Mouse (Mus musculus): ENCODE results near the gene Adam19. TPM values are rescaled to one million over a fixed set of nuclear protein-coding genes. Genes with fewer than 3 reads are reported as not detected.

The Adam19 gene
- polyA plus RNA-seq, 1 experiment from 2014 or later = 12.2 TPM

DNA sequence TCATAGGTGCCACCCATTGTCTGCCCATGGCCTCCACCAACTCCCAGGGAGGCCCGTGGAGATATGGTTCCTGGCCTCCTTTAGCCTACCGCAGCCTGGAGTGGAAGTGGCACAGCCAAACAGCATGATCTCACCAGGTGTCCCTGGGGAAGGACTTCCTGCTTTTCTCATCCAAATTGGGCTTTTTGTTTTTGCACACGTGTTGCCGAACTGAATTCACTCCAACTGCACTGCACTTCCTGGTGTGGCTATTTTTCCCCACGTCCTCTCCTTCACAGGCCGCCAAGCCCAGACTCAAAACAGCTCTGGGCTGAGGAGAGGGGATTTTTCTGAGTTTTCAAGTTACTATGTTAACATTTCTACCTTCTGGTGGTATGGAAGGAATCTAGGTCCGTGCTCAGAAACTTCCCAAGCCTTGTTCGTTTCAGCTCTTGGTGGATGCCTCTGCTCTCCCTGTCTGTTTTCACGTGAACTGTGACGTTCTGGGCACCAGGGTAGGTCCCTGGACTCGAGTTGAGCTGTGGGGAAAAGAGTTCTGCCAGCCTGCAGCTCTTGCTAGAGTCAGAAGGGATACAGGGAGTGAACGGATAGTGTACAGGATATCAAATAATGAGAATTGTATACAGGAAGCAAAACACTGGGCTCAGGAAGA, 13.1 kb downstream of the Adam19 start:
- Histone ChIP-seq H3K36me3 (replicated peaks) (no peaks in the 10 kb centered on the region), H3K4me3 (no peak overlapping the region), H3K9ac (no peak overlapping the region), H3K27me3 (replicated peaks) (no peaks in the 10 kb centered on the region), H3K4me1 (peaks cover 30% of the 10 kb centered on the region), H3K9me3 (no peaks in the 10 kb centered on the region), H3K27ac (no peak overlapping the region), H3K4me2 (no peak overlapping the region)
- no peak for ATAC-seq (replicated peaks)
- WGBS = 36% methylated on average over 12 of the region's 12 CpGs

GRCm38 (mm10) chr11:46069408-46070003, 13.7 kb downstream of the Adam19 start:
- 16% methylated on average over 17 of the region's 17 CpGs for WGBS
- H3K9ac ChIP-seq = no peak overlapping the region
- H3K4me2 ChIP-seq = no peak overlapping the region
- H3K4me3 ChIP-seq = no peak overlapping the region
- H3K36me3 ChIP-seq (replicated peaks) = no peaks in the 10 kb centered on the region
- H3K4me1 ChIP-seq = peaks cover 29% of the 10 kb centered on the region
- H3K27ac ChIP-seq = no peak overlapping the region
- H3K9me3 ChIP-seq = no peaks in the 10 kb centered on the region
- no peak for ATAC-seq (replicated peaks)
- no peaks in the 10 kb centered on the region for H3K27me3 ChIP-seq (replicated peaks)

DNA sequence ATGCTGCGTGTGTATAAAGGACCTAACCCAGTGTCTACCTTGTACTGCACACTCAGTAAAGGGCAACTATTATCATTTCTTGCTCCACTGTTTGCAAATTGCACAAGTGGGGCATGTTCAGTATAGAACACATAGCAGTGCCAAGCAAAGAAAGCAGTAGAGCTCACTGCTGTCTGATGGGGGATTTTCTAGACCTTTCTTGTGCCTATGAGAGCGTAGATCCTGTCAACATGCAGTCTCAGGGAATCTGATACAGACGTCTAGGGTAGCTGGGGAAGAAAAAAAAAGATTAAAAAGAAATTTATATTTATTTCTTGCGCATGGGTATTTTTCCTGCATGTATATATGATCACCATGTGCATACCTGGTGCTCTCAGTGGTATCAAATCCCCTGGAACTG, 14.4 kb downstream of the Adam19 start:
- ATAC-seq (replicated peaks) = no peak
- no peak overlapping the region for H3K4me2 ChIP-seq
- no peak overlapping the region for H3K4me3 ChIP-seq
- H3K4me1 ChIP-seq = peaks cover 23% of the 10 kb centered on the region
- no peak overlapping the region for H3K27ac ChIP-seq
- H3K36me3 ChIP-seq (replicated peaks) = no peaks in the 10 kb centered on the region
- no peaks in the 10 kb centered on the region for H3K9me3 ChIP-seq
- H3K27me3 ChIP-seq (replicated peaks) = no peaks in the 10 kb centered on the region
- 81% methylated on average over 4 of the region's 4 CpGs for WGBS
- H3K9ac ChIP-seq = no peak overlapping the region

DNA sequence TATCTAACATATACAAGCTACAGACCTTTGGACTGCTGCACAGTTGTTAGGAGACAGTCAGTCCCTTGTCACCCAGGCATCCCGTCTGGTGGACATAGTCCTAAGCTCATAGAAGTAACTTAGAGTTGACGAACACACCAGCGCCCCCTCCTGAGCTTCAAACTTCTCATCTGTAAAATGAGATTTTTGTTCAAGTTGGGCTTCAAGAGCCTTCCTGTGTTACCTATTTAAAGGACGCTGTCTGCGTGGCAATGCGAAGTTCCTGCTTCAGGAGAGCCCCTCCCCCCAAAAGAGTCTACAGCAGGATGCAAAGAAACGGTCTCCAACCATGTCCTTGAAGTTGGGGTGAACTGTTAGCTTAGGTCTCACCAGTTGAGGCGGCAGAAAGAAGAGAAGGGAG, 15.0 kb downstream of the Adam19 start:
- Histone ChIP-seq H3K4me1 (peaks cover 17% of the 10 kb centered on the region), H3K36me3 (replicated peaks) (no peaks in the 10 kb centered on the region), H3K9ac (no peak overlapping the region), H3K27me3 (replicated peaks) (no peaks in the 10 kb centered on the region), H3K4me3 (no peak overlapping the region), H3K4me2 (no peak overlapping the region), H3K9me3 (no peaks in the 10 kb centered on the region), H3K27ac (no peak overlapping the region)
- WGBS = 78% methylated on average over 8 of the region's 8 CpGs
- ATAC-seq (replicated peaks) = no peak

DNA sequence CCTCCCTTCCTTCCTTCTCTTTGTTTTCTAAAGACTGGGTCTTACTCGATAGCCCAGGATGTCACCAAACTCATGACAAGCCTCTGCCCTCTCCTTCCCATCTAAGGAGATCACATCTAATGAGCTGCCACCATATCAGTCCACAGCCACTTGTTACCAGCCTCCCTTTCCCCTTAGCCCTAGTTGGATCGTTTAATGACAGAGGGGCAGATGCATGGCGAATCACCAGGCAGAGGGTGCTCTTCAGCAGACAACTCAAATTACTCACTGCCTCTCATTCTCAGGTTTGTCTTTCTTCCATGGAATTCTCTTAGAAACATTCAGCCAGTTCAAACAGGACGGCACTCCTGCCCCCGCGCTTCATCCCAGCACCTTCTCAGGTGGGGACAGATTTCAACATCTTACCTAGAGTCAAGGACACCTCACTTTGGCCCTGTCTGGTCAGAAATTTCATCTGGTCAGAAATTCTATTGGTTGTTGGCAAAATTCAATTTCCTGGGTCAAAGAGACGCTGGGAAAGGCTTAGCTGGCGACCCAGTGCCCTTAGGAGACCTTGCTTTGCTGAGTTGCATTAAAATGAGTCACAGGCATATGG, 16.8 kb downstream of the Adam19 start:
- ATAC-seq (replicated peaks) = no peak
- no peak overlapping the region for H3K9ac ChIP-seq
- H3K4me3 ChIP-seq = no peak overlapping the region
- no peaks in the 10 kb centered on the region for H3K36me3 ChIP-seq (replicated peaks)
- H3K4me1 ChIP-seq = 0 out of 2 replicates have a peak, but pooled peaks cover 16% of the 10 kb centered on the region
- H3K9me3 ChIP-seq = no peaks in the 10 kb centered on the region
- no peak overlapping the region for H3K4me2 ChIP-seq
- WGBS = 72% methylated on average over 8 of the region's 8 CpGs
- no peaks in the 10 kb centered on the region for H3K27me3 ChIP-seq (replicated peaks)
- no peak overlapping the region for H3K27ac ChIP-seq

DNA sequence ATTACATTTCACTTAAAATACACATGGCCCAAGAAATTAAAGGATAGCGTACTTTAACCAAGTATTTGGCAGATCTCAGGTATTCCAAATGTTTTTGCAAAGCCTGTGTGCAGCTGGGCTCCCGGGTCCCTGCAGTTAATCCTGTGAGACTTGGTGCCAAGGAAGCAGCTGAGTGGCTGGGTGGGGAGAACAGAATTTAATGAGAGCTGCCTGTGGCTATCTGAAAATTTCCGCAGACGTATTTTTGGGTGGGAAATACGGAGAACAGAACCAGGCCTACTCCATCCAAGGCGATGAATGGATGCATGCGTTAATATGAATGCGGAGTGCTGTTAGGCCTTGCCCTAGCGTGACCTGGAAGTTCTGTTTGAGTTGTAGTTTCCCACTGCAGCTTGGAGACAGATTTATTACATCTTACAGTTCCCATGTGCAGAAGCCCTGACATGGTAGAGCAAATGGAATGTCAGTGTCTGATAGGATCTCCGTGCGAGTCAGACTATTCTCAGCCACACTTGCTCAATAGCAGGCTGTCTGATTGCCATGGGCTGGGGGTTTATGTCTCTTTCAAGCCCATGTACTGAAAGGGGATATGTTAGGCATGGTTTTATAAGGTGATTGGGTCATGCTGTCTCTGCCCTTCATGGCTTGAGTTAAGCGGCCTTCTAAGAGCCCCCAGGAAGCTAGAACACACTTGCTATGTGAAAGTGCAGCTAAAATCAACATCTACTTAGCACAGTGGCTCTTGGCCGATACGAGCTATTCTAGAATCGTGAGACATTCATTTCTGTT, 17.5 kb downstream of the Adam19 start:
- no peak overlapping the region for H3K4me3 ChIP-seq
- H3K4me1 ChIP-seq = 0 out of 2 replicates have a peak, but pooled peaks cover 16% of the 10 kb centered on the region
- no peak overlapping the region for H3K9ac ChIP-seq
- 0 out of 2 replicates have a peak, but pooled peaks cover 4% of the 10 kb centered on the region for H3K36me3 ChIP-seq (replicated peaks)
- no peaks in the 10 kb centered on the region for H3K9me3 ChIP-seq
- ATAC-seq (replicated peaks) = no peak
- no peak overlapping the region for H3K4me2 ChIP-seq
- no peak overlapping the region for H3K27ac ChIP-seq
- WGBS = 75% methylated on average over 15 of the region's 15 CpGs
- no peaks in the 10 kb centered on the region for H3K27me3 ChIP-seq (replicated peaks)

DNA sequence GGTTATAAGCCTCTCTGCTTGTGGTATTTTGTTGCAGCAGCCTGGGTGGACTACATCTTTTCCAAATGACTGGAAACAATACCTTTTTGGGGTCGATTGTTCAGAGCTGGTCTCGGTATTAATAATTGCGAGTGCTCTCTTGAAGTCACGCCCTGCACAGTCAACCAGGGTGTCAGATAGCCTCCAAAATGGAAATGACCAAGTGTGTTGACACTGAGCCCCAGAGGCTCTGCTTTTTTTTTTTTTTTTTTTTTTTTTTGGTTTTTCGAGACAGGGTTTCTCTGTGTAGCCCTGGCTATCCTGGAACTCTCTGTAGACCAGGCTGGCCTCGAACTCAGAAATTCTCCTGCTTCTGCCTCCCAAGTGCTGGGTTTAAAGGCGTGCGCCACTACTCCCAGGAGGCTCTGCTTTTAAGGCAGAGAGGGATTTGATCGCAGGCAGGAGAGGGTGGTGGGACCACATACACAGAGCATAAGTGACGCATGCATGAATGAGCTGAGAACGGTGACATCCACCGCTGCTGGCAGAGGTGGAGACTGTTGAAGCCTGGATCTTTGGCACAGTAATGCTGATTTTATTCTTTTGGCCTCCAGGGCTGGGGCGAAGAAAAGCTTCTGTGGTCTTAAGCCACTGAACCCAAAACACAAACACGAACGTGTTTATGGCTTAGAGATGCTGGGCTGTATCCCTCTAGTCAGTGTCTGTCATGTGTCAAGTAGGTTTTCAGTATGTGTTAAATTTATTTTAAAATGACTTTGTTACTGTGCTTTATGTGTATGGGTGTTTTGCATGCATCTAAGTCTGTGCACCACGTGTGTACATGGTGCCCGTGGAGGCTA, 18.3 kb downstream of the Adam19 start:
- H3K27ac ChIP-seq = no peak overlapping the region
- no peak for ATAC-seq (replicated peaks)
- 0 out of 2 replicates have a peak, but pooled peaks cover 16% of the 10 kb centered on the region for H3K4me1 ChIP-seq
- no peaks in the 10 kb centered on the region for H3K27me3 ChIP-seq (replicated peaks)
- H3K4me3 ChIP-seq = no peak overlapping the region
- H3K36me3 ChIP-seq (replicated peaks) = 0 out of 2 replicates have a peak, but pooled peaks cover 4% of the 10 kb centered on the region
- 91% methylated on average over 17 of the region's 17 CpGs for WGBS
- no peaks in the 10 kb centered on the region for H3K9me3 ChIP-seq
- no peak overlapping the region for H3K9ac ChIP-seq
- no peak overlapping the region for H3K4me2 ChIP-seq

GRCm38 (mm10) chr11:46075507-46075906, 19.7 kb downstream of the Adam19 start:
- Histone ChIP-seq H3K27ac (no peak overlapping the region), H3K9ac (no peak overlapping the region), H3K4me3 (no peak overlapping the region), H3K36me3 (replicated peaks) (0 out of 2 replicates have a peak, but pooled peaks cover 4% of the 10 kb centered on the region), H3K4me1 (0 out of 2 replicates have a peak, but pooled peaks cover 9% of the 10 kb centered on the region), H3K4me2 (no peak overlapping the region), H3K9me3 (no peaks in the 10 kb centered on the region), H3K27me3 (replicated peaks) (no peaks in the 10 kb centered on the region)
- 97% methylated on average over 3 of the region's 3 CpGs for WGBS
- no peak for ATAC-seq (replicated peaks)

DNA sequence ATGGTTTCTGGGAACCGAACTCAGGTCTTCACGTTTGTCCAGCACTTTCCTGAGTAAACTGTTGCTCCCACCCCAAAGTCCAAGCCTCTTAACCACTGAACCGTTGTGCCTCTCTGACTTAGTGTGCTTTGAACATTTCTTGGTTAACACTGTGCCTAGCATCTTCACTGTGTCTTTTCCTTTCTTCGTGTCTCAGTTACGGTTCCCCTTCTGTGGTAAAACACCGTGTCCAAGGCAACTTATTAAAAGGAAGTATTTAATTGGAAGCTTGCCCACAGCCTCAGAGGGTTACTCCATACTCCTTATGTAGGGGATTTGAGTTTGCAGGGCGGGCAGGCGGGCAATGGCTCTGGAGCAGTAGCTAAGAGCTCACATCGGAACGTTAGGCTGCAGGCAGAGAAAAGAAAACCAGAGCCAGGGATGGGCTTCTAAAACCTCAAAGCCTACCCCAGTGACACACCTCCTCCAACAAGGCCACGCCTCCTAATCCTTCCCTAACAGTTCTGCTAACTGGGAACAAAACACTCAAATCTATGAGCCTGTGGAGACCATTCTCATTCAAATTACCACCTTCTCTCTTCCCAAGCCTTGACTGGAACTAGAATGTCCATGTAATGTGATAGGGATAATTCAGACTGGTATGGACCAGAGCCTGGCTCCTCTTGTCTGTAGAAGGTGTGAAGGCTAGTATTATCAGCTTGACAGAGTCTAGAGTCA, 20.8 kb downstream of the Adam19 start:
- WGBS = 92% methylated on average over 11 of the region's 11 CpGs
- Histone ChIP-seq H3K4me1 (0 out of 2 replicates have a peak, but pooled peaks cover 9% of the 10 kb centered on the region), H3K9ac (no peak overlapping the region), H3K4me2 (no peak overlapping the region), H3K27me3 (replicated peaks) (no peaks in the 10 kb centered on the region), H3K4me3 (no peak overlapping the region), H3K27ac (no peak overlapping the region), H3K36me3 (replicated peaks) (0 out of 2 replicates have a peak, but pooled peaks cover 4% of the 10 kb centered on the region), H3K9me3 (no peaks in the 10 kb centered on the region)
- ATAC-seq (replicated peaks) = no peak

DNA sequence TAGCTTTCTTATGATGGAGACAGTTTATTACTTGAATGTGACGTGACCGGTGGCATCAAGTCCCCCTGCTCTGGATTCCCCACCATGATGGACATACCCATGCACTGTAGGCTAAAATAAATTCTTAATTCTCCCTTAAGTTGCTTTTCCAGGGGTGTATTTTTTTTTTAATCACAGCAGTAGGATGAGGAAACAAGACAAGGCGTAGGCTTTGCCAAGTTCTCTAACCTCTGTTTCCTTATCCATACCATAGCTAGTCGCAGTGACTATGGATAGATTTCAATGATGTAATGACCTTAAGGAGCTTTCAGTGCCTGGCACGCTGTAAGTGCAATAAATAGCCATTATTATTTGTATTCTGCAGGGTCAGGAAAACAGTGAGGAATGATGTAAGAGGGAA, 21.5 kb downstream of the Adam19 start:
- Histone ChIP-seq H3K9me3 (no peaks in the 10 kb centered on the region), H3K27me3 (replicated peaks) (no peaks in the 10 kb centered on the region), H3K36me3 (replicated peaks) (0 out of 2 replicates have a peak, but pooled peaks cover 4% of the 10 kb centered on the region), H3K4me3 (no peak overlapping the region), H3K27ac (no peak overlapping the region), H3K4me1 (0 out of 2 replicates have a peak, but pooled peaks cover 9% of the 10 kb centered on the region), H3K9ac (no peak overlapping the region), H3K4me2 (no peak overlapping the region)
- WGBS = 95% methylated on average over 5 of the region's 5 CpGs
- ATAC-seq (replicated peaks) = no peak

DNA sequence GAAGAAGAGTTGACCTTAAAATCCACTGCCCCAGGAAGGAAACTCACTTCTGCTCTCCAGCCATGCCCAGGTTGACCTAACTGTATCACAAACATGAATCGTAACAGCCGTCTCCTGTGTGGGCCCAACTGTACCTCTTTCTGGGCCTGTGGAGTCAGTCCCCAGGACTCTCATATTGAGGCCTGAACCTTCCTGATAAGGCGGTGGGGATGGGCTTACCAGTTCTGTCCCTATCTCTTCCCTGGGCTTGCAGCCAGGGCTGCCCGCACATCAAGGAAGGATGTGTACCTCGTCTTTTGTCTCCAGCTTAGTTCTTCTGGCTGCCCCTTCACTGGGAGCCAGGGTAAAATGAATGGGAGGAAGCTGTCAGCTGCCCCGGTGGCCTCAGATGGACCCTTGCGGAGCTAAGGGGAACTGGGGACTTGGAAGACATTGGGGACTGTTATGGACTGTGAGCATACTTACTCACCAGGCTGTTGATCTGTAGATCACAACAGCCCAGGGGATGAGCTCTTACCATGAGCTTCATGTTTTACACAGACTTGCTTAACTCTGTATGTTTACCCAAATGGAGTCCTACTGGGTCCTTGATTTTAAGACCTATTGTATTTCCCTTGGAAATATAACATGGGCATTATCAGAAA, 22.1 kb downstream of the Adam19 start:
- 86% methylated on average over 7 of the region's 7 CpGs for WGBS
- no peak overlapping the region for H3K27ac ChIP-seq
- no peak for ATAC-seq (replicated peaks)
- H3K4me1 ChIP-seq = 0 out of 2 replicates have a peak, but pooled peaks cover 6% of the 10 kb centered on the region
- H3K4me2 ChIP-seq = no peak overlapping the region
- H3K4me3 ChIP-seq = no peak overlapping the region
- no peaks in the 10 kb centered on the region for H3K9me3 ChIP-seq
- no peaks in the 10 kb centered on the region for H3K27me3 ChIP-seq (replicated peaks)
- H3K36me3 ChIP-seq (replicated peaks) = 0 out of 2 replicates have a peak, but pooled peaks cover 4% of the 10 kb centered on the region
- H3K9ac ChIP-seq = no peak overlapping the region
